Mouse (Mus musculus): ENCODE measurements around the gene March10. TPM values are rescaled to one million over a fixed set of nuclear protein-coding genes. Genes with fewer than 3 reads are reported as not detected.

March10 gene
- polyA plus RNA-seq, 1 experiment from 2014 or later: not detected

- 1% methylated on average over 40 of the region's 40 CpGs for WGBS
- no peak overlapping the region for H3K27ac ChIP-seq (ENCODE audit: low read depth, low read length)
- H3K4me1 ChIP-seq (ENCODE audit: control insufficient read depth, insufficient read depth, low read length): peaks cover 3% of the 10 kb centered on the region; the same call in 1 of the 2 replicates
- H3K27me3 ChIP-seq (ENCODE audit: control insufficient read depth, insufficient read depth, low read length): no peaks in the 10 kb centered on the region
- peak; percentile 84 for ATAC-seq (ENCODE audit: low FRiP score, low TSS enrichment)
- peak overlapping the region; percentile 69 for H3K4me2 ChIP-seq (replicated peaks; ENCODE audit: low read depth, low read length)
- no peaks in the 10 kb centered on the region for H3K9me3 ChIP-seq (ENCODE audit: control insufficient read depth, low read length)
- peak overlapping the region; percentile 43 for H3K4me3 ChIP-seq (ENCODE audit: low read length)
- no peaks in the 10 kb centered on the region for H3K36me3 ChIP-seq (ENCODE audit: control insufficient read depth, insufficient read depth, low read length)
- H3K9ac ChIP-seq (ENCODE audit: low read depth, low read length): peak overlapping the region; percentile 51
Observed at GRCm38 (mm10) chr11:105362946-105363597, 93.5 kb downstream of the March10 start.

GRCm38 (mm10) chr11:105362041-105362765, 94.3 kb downstream of the March10 start:
- Histone ChIP-seq H3K27ac (ENCODE audit: low read depth, low read length) (no peak overlapping the region), H3K4me2 (replicated peaks; ENCODE audit: low read depth, low read length) (no peak overlapping the region), H3K9me3 (ENCODE audit: control insufficient read depth, low read length) (no peaks in the 10 kb centered on the region), H3K9ac (ENCODE audit: low read depth, low read length) (no peak overlapping the region), H3K36me3 (ENCODE audit: control insufficient read depth, insufficient read depth, low read length) (no peaks in the 10 kb centered on the region), H3K4me3 (ENCODE audit: low read length) (no peak overlapping the region), H3K4me1 (ENCODE audit: control insufficient read depth, insufficient read depth, low read length) (peaks cover 3% of the 10 kb centered on the region; the same call in 1 of the 2 replicates), H3K27me3 (ENCODE audit: control insufficient read depth, insufficient read depth, low read length) (no peaks in the 10 kb centered on the region)
- no peak for ATAC-seq (ENCODE audit: low FRiP score, low TSS enrichment)
- WGBS: 84% methylated on average over 4 of the region's 4 CpGs

GRCm38 (mm10) chr11:105356301-105356700, 100.2 kb downstream of the March10 start:
- H3K4me1 ChIP-seq (ENCODE audit: control insufficient read depth, insufficient read depth, low read length): peaks cover 19% of the 10 kb centered on the region
- H3K27ac ChIP-seq (ENCODE audit: low read depth, low read length): no peak overlapping the region; the same call in 1 of the 2 replicates

GRCm38 (mm10) chr11:105353891-105354280, 102.6 kb downstream of the March10 start:
- Histone ChIP-seq H3K9me3 (ENCODE audit: control insufficient read depth, low read length) (no peaks in the 10 kb centered on the region), H3K4me2 (replicated peaks; ENCODE audit: low read depth, low read length) (no peak overlapping the region), H3K36me3 (ENCODE audit: control insufficient read depth, insufficient read depth, low read length) (peaks cover 8% of the 10 kb centered on the region; the same call in 1 of the 2 replicates), H3K4me1 (ENCODE audit: control insufficient read depth, insufficient read depth, low read length) (peaks cover 19% of the 10 kb centered on the region), H3K9ac (ENCODE audit: low read depth, low read length) (no peak overlapping the region), H3K4me3 (ENCODE audit: low read length) (no peak overlapping the region), H3K27ac (ENCODE audit: low read depth, low read length) (no peak overlapping the region), H3K27me3 (ENCODE audit: control insufficient read depth, insufficient read depth, low read length) (no peaks in the 10 kb centered on the region)
- 82% methylated on average over 4 of the region's 4 CpGs for WGBS
- ATAC-seq (ENCODE audit: low FRiP score, low TSS enrichment): no peak

More at GRCm38 (mm10) chr11:105356301-105356700, 100.2 kb downstream of the March10 start:
- no peaks in the 10 kb centered on the region for H3K27me3 ChIP-seq (ENCODE audit: control insufficient read depth, insufficient read depth, low read length)
- H3K9me3 ChIP-seq (ENCODE audit: control insufficient read depth, low read length): no peaks in the 10 kb centered on the region
- no peak overlapping the region for H3K9ac ChIP-seq (ENCODE audit: low read depth, low read length)
- no peaks in the 10 kb centered on the region for H3K36me3 ChIP-seq (ENCODE audit: control insufficient read depth, insufficient read depth, low read length)
- H3K4me3 ChIP-seq (ENCODE audit: low read length): no peak overlapping the region
- ATAC-seq (ENCODE audit: low FRiP score, low TSS enrichment): no peak
- no peak overlapping the region for H3K4me2 ChIP-seq (replicated peaks; ENCODE audit: low read depth, low read length)
- WGBS: 45% methylated on average over 7 of the region's 7 CpGs

GRCm38 (mm10) chr11:105352954-105353890, 103.3 kb downstream of the March10 start:
- peaks cover 19% of the 10 kb centered on the region for H3K4me1 ChIP-seq (ENCODE audit: control insufficient read depth, insufficient read depth, low read length)
- no peak overlapping the region for H3K4me3 ChIP-seq (ENCODE audit: low read length)
- no peak overlapping the region for H3K9ac ChIP-seq (ENCODE audit: low read depth, low read length)
- peaks cover 15% of the 10 kb centered on the region; the same call in 1 of the 2 replicates for H3K36me3 ChIP-seq (ENCODE audit: control insufficient read depth, insufficient read depth, low read length)
- no peak overlapping the region for H3K27ac ChIP-seq (ENCODE audit: low read depth, low read length)
- WGBS: 53% methylated on average over 9 of the region's 9 CpGs
- ATAC-seq (ENCODE audit: low FRiP score, low TSS enrichment): no peak
- H3K9me3 ChIP-seq (ENCODE audit: control insufficient read depth, low read length): no peaks in the 10 kb centered on the region
- no peaks in the 10 kb centered on the region for H3K27me3 ChIP-seq (ENCODE audit: control insufficient read depth, insufficient read depth, low read length)
- no peak overlapping the region for H3K4me2 ChIP-seq (replicated peaks; ENCODE audit: low read depth, low read length)

GRCm38 (mm10) chr11:105352152-105352551, 104.4 kb downstream of the March10 start:
- WGBS: 49% methylated on average over 8 of the region's 8 CpGs
- Histone ChIP-seq H3K27ac (ENCODE audit: low read depth, low read length) (no peak overlapping the region), H3K4me3 (ENCODE audit: low read length) (no peak overlapping the region)

GRCm38 (mm10) chr11:105350643-105351042, 105.9 kb downstream of the March10 start:
- Histone ChIP-seq H3K9me3 (ENCODE audit: control insufficient read depth, low read length) (no peaks in the 10 kb centered on the region), H3K4me1 (ENCODE audit: control insufficient read depth, insufficient read depth, low read length) (peaks cover 19% of the 10 kb centered on the region), H3K9ac (ENCODE audit: low read depth, low read length) (no peak overlapping the region), H3K27me3 (ENCODE audit: control insufficient read depth, insufficient read depth, low read length) (no peaks in the 10 kb centered on the region), H3K4me3 (ENCODE audit: low read length) (no peak overlapping the region), H3K4me2 (replicated peaks; ENCODE audit: low read depth, low read length) (no peak overlapping the region), H3K27ac (ENCODE audit: low read depth, low read length) (no peak overlapping the region), H3K36me3 (ENCODE audit: control insufficient read depth, insufficient read depth, low read length) (peaks cover 34% of the 10 kb centered on the region; the same call in 1 of the 2 replicates)
- WGBS: 85% methylated on average over 7 of the region's 7 CpGs
- no peak for ATAC-seq (ENCODE audit: low FRiP score, low TSS enrichment)

More at GRCm38 (mm10) chr11:105352152-105352551, 104.4 kb downstream of the March10 start:
- H3K9me3 ChIP-seq (ENCODE audit: control insufficient read depth, low read length): no peaks in the 10 kb centered on the region
- ATAC-seq (ENCODE audit: low FRiP score, low TSS enrichment): no peak
- H3K9ac ChIP-seq (ENCODE audit: low read depth, low read length): no peak overlapping the region
- H3K4me1 ChIP-seq (ENCODE audit: control insufficient read depth, insufficient read depth, low read length): peaks cover 19% of the 10 kb centered on the region
- no peak overlapping the region for H3K4me2 ChIP-seq (replicated peaks; ENCODE audit: low read depth, low read length)
- H3K27me3 ChIP-seq (ENCODE audit: control insufficient read depth, insufficient read depth, low read length): no peaks in the 10 kb centered on the region
- peaks cover 23% of the 10 kb centered on the region; the same call in 1 of the 2 replicates for H3K36me3 ChIP-seq (ENCODE audit: control insufficient read depth, insufficient read depth, low read length)

- Histone ChIP-seq H3K27me3 (ENCODE audit: control insufficient read depth, insufficient read depth, low read length) (no peaks in the 10 kb centered on the region), H3K4me1 (ENCODE audit: control insufficient read depth, insufficient read depth, low read length) (peaks cover 19% of the 10 kb centered on the region), H3K27ac (ENCODE audit: low read depth, low read length) (no peak overlapping the region), H3K4me2 (replicated peaks; ENCODE audit: low read depth, low read length) (no peak overlapping the region), H3K9ac (ENCODE audit: low read depth, low read length) (no peak overlapping the region), H3K9me3 (ENCODE audit: control insufficient read depth, low read length) (no peaks in the 10 kb centered on the region), H3K4me3 (ENCODE audit: low read length) (no peak overlapping the region), H3K36me3 (ENCODE audit: control insufficient read depth, insufficient read depth, low read length) (peaks cover 35% of the 10 kb centered on the region; the same call in 1 of the 2 replicates)
- 91% methylated on average over 18 of the region's 19 CpGs for WGBS
- no peak for ATAC-seq (ENCODE audit: low FRiP score, low TSS enrichment)
Observed at GRCm38 (mm10) chr11:105349780-105350324, 106.7 kb downstream of the March10 start.

Data from kidney, embryonic 14.5 days (tissue).